8 mouse cellular contexts compared by ENCODE assay signal in the genomic region with DNA sequence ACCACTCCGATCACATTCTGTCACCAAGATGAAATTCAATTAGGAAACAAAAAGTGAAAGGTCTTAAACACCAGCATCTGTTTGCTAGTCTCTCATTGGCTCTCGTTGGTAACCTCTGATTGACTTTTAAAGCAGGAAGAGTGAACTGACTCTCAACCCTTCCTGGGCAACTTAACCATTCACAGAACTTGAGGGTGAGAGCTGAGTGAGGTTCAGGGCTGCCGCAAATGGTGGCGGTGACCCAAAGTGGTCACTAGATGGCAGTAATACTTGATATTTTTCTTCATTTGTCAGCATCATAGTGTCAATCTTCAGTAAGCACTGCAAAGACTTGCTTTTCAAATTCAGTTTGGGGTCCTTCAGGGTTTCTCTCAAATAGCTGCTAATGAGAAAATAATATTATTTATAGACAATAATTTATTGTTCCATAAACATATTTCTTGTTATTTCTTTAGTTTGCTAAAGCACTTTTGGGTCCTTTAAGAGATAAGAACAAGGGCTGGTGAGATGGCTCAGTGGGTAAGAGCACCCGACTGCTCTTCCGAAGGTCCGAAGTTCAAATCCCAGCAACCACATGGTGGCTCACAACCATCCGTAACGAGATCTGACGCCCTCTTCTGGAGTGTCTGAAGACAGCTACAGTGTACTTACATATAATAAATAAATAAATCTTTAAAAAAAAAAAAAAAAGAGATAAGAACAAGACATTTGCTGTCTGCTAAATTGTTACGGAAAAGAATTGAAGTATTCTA.
A peak's percentile ranks its signal among the peaks of the same experiment; 100 is the strongest.
DNase-seq lines count a peak whose midpoint lies in the region; ATAC-seq lines count a peak whose summit lies in the region.
"Not testable (repeated sequence)": the region's sequence is repeated elsewhere in the genome, so short reads cannot be mapped to it uniquely, and the experiment has no call there.

No protein-coding gene starts in this region.

- not testable (repeated sequence) for H3K27me3 ChIP-seq in intestine, embryonic 14.5 days (replicated peaks; ENCODE audit: control insufficient read depth, insufficient read depth, low read length); neural tube, embryonic 15.5 days (replicated peaks)

- WGBS in intestine, embryonic 14.5 days, result 40% methylated on average over 8 of the region's 11 CpGs
- 45% methylated on average over 10 of the region's 11 CpGs for WGBS in neural tube, embryonic 15.5 days

- peak; percentile 73 for DNase-seq in NIH3T3 (ENCODE audit: low read depth)
- peak; percentile 45 for DNase-seq in embryo, embryonic 11 days
- peak; percentile 9 to 48 for DNase-seq in heart, adult 18-20 months
- DNase-seq in intestine, embryonic 14.5 days (ENCODE audit: low spot score), result peak; percentile 58
- DNase-seq in layer of hippocampus, postnatal 14 days (ENCODE audit: low spot score in 2 of 2), result peak; percentile 15 to 21
- DNase-seq in lung, postnatal 25 days (ENCODE audit: low spot score), result peak; percentile 19
- peak; percentile 8 for DNase-seq in urinary bladder, postnatal 25 days (ENCODE audit: low spot score)

- not testable (repeated sequence) for H3K4me2 ChIP-seq in intestine, embryonic 14.5 days (ENCODE audit: low read length); neural tube, embryonic 15.5 days

- ATAC-seq in intestine, embryonic 14.5 days (replicated peaks; ENCODE audit: low FRiP score, low TSS enrichment, low read depth), result not testable (repeated sequence)
- peak; percentile 75; the same call in 1 of the 2 replicates for ATAC-seq in neural tube, embryonic 15.5 days (ENCODE audit: low FRiP score)

- H3K27ac ChIP-seq in intestine, embryonic 14.5 days (ENCODE audit: low read depth); neural tube, embryonic 15.5 days (replicated peaks): not testable (repeated sequence)

- not testable (repeated sequence) for H3K4me3 ChIP-seq in intestine, embryonic 14.5 days (ENCODE audit: low read depth, low read length); neural tube, embryonic 15.5 days (replicated peaks)

- H3K4me1 ChIP-seq in intestine, embryonic 14.5 days (replicated peaks; ENCODE audit: control insufficient read depth, insufficient read depth, low read length); neural tube, embryonic 15.5 days: not testable (repeated sequence)

- H3K9me3 ChIP-seq in intestine, embryonic 14.5 days (ENCODE audit: control insufficient read depth, low read length); neural tube, embryonic 15.5 days (replicated peaks): not testable (repeated sequence)

- H3K9ac ChIP-seq in intestine, embryonic 14.5 days (ENCODE audit: low read length); neural tube, embryonic 15.5 days (replicated peaks): not testable (repeated sequence)

- not testable (repeated sequence) for H3K36me3 ChIP-seq in intestine, embryonic 14.5 days (ENCODE audit: control insufficient read depth, insufficient read depth, low read length); neural tube, embryonic 15.5 days

Comparison
In these comparisons a context has a peak if more than half of its experiments do, and no peak if none do; other contexts are left out.
1. DNase-seq: peak in every context shown above with its lines; median percentile 73 in NIH3T3; 58 in intestine, embryonic 14.5 days; 45 in embryo, embryonic 11 days; 28 in heart, adult 18-20 months; 19 in lung, postnatal 25 days; 18 in layer of hippocampus, postnatal 14 days; 8 in urinary bladder, postnatal 25 days.